Mouse (Mus musculus) gastrocnemius, postnatal 10 days (tissue): ENCODE measurements at regions not wholly inside any gene's neighbourhood (a gene's known extent, or its start where the extent isn't known, plus 50 kb on each side); places are given as distances from the start of the nearest gene placed in this dataset.

ENCODE experiments used
- DNase-seq: peaks from one replicate; pipeline ENCODE4 v3.0.0; 2021; ENCODE audit warnings: mixed read lengths

GRCm38 (mm10) chr14:80484256-80484655 lies 500.4 kb downstream of the Olfm4 start:
- DNase-seq = no peak

GRCm38 (mm10) chr14:80485149-80485548 lies 501.3 kb downstream of the Olfm4 start:
- DNase-seq = no peak

- DNase-seq = no peak
Measured at GRCm38 (mm10) chr14:80486605-80487004, 502.7 kb downstream of the Olfm4 start.

- DNase-seq = no peak
Measured at GRCm38 (mm10) chr14:80492043-80492900, 508.4 kb downstream of the Olfm4 start.

- DNase-seq = no peak
Measured at GRCm38 (mm10) chr14:80492901-80493279, 509.0 kb downstream of the Olfm4 start.

GRCm38 (mm10) chr14:80504351-80504750 lies 520.5 kb downstream of the Olfm4 start:
- DNase-seq = no peak

- no peak for DNase-seq
Measured at GRCm38 (mm10) chr14:80516626-80517025, 532.7 kb downstream of the Olfm4 start.

- no peak for DNase-seq
Measured at GRCm38 (mm10) chr14:80521216-80521615, 537.3 kb downstream of the Olfm4 start.

- DNase-seq = no peak
Measured at GRCm38 (mm10) chr14:80521631-80522030, 537.8 kb downstream of the Olfm4 start.

- DNase-seq = no peak
Measured at GRCm38 (mm10) chr14:80522536-80522935, 538.7 kb downstream of the Olfm4 start.

GRCm38 (mm10) chr14:80528419-80529028 lies 544.6 kb downstream of the Olfm4 start:
- no peak for DNase-seq

- no peak for DNase-seq
Measured at GRCm38 (mm10) chr14:80536044-80536745, 552.3 kb downstream of the Olfm4 start.

- DNase-seq = no peak
Measured at GRCm38 (mm10) chr14:80559950-80560349, 576.1 kb downstream of the Olfm4 start.
